Mouse (Mus musculus): ENCODE results near the gene Pdk1.

DNA sequence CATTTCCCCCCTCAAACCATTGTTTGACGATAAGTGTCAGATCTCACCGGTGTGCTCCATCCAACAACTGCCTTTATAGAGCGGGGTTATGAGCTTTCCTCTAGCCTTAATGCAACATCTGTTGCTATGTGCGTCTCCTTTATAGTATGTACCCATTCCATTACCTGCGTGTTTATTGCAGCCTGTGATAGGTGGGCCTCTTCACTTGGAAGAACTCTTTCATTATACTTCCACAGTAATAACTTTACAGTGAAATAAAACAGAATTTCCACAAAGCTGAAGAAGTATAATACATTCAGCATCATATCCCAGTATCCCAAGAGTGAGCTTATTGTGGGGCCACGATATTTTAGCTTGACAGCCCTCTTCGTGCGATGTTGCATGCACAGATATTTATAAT, 37.5 kb upstream of the Pdk1 start:
- TF ChIP-seq CTCF (IDR thresholded peaks at IDR 0.05; ENCODE audit: low read depth) = no peak
- TF ChIP-seq EP300 (IDR thresholded peaks at IDR 0.05; ENCODE audit: low read depth) = no peak

Measured in liver, postnatal 0 days (tissue).